Mouse (Mus musculus) inflammation-experienced regulatory T-cells, adult 16 weeks (primary cell): ENCODE results near the gene Olfr1126. TPM values are rescaled to one million over a fixed set of nuclear protein-coding genes. Genes with fewer than 3 reads are reported as not detected.

ENCODE experiments used
- polyA plus RNA-seq: library from polyadenylated mRNA; unstranded; fragments of 100-300 nt; shearing (Covaris generic); gene quantifications from one replicate; pipeline ENCODE4 v1.2.1, GENCODE M21; 2017

Olfr1126 gene
- not detected for polyA plus RNA-seq

DNA sequence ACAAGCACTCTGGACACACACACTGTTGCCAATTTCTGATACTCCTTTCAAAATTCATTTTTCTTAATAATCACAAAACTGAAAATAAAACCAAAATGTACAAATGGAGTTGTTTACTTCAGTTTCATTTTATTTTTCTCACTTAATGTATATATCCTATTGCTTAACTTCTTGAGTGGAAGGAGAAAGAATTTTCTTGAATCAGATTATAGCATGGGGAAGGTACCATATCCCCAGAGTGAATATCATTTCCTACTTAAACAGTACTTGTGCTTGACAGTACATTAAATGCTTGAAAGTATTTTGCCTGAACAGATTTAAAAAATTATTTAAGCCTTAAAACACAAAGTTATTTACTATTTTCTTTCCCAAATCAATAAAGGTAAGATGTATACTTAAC lies at the start of gene Olfr1126:
TSS of gene Olfr1126 (plus strand) at position 301 of the 400 bp plus-strand sequence.

DNA sequence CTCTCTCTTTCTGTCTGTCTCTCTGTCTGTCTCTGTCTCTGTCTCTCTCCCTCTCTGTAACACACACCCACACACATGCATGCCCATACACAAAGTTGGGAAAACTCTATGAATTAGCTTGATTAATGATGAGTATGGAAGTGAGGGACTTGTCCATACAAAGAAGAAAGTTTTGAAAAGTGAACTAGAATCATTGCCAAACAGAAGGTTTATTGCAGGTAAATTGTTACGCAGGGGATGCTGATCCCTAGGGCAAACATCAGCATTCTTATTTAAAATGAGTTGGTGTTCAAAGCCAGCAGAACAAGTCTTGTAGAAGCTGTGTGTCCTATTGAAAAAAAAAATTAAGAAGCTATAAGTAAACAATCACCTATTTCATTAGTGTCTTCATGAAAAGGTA lies 37.4 kb upstream of the Olfr1126 start, which contains the start of gene Olfr1123:
TSS of gene Olfr1123 (plus strand) at position 301 of the 400 bp plus-strand sequence.

DNA sequence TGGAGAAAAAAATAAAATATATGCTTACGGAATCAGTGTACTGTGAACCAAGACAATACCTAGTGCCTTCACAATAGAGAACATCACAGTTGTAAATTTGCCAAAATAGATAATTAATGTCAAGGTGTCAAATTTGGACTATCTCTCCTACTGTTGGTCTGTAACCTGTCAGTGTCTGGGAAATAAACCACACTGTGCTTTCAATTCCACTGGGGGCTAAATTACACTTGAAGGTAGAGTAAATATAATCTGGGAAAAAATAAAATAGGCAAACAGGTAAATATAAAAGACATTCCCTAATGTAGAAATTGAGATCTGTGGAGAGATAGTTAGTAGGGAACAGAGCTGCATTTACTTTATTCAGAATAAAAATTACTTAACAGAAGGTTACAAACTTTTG lies 23.8 kb upstream of the Olfr1126 start, which contains the start of gene Olfr1124:
TSS of gene Olfr1124 (plus strand) at position 301 of the 400 bp plus-strand sequence.

DNA sequence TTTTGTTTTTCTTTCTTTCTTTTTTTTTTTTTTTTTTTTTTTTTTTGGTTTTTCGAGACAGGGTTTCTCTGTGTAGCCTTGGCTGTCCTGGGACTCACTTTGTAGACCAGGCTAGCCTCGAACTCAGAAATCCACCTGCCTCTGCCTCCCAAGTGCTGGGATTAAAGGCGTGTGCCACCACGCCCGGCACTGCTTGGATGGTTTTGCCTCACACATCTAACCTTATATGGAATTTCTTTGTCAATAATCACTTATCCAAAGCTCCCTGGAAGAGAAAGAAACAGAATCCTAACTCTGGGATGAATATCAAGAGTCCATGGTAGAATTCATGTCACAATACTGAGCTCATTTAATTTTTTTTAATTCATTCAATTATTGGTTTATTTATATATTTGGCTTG lies 43.2 kb downstream of the Olfr1126 start, which contains the start of gene Pramel7:
TSS of gene Pramel7 (minus strand) at position 101 of the 400 bp plus-strand sequence.

DNA sequence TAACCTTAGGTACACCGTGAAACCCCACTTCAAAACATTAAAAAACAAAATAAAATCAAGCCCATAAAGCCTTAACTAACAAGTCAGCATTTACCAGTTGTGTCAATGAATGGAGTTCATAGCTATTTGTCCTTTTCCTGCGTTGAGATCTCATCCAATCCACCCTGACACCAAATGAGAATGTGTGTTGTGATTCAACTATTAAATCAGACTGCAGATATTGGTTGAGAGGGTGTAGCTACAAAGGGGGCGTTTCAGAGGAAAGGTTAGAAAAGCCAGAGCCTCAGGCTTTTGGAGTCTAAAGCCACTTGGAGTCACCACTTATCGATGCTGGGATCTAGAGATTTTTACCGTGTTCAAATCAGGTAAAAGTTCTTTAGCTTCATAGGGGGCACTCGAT lies 52.5 kb downstream of the Olfr1126 start, which contains the start of gene Pramel6:
TSS of gene Pramel6 (plus strand) at position 301 of the 400 bp plus-strand sequence.

Other genes with a start within 250 kb of the Olfr1126 start
- gene Olfr1113, start 245.0 kb upstream of the Olfr1126 start, polyA plus RNA-seq, result not detected
- gene Olfr1115, start 205.9 kb upstream of the Olfr1126 start, polyA plus RNA-seq, result not detected
- gene Olfr1116, start 186.4 kb upstream of the Olfr1126 start, polyA plus RNA-seq, result 0.02 TPM
- gene Olfr1118, start 146.4 kb upstream of the Olfr1126 start, polyA plus RNA-seq, result not detected
- gene Olfr1120, start 99.1 kb upstream of the Olfr1126 start, polyA plus RNA-seq, result not detected
- not detected for gene Olfr1121, start 84.1 kb upstream of the Olfr1126 start, polyA plus RNA-seq
- gene Olfr1122, start 68.1 kb upstream of the Olfr1126 start, polyA plus RNA-seq, result not detected
- gene Olfr1123, start 37.3 kb upstream of the Olfr1126 start, polyA plus RNA-seq, result not detected
- not detected for gene Olfr1124, start 23.7 kb upstream of the Olfr1126 start, polyA plus RNA-seq
- gene Pramel7, start 43.1 kb downstream of the Olfr1126 start, polyA plus RNA-seq, result not detected
- gene Pramel6, start 52.6 kb downstream of the Olfr1126 start, polyA plus RNA-seq, result not detected
- not detected for gene Olfr153, start 77.8 kb downstream of the Olfr1126 start, polyA plus RNA-seq
- gene Olfr1128, start 91.6 kb downstream of the Olfr1126 start, polyA plus RNA-seq, result not detected
- gene Olfr1129, start 119.9 kb downstream of the Olfr1126 start, polyA plus RNA-seq, result not detected
- gene Olfr1130, start 152.2 kb downstream of the Olfr1126 start, polyA plus RNA-seq, result not detected
- gene Olfr1131, start 173.1 kb downstream of the Olfr1126 start, polyA plus RNA-seq, result not detected
- gene Olfr1132, start 183.6 kb downstream of the Olfr1126 start, polyA plus RNA-seq, result not detected
- gene Olfr1133, start 193.4 kb downstream of the Olfr1126 start, polyA plus RNA-seq, result not detected
- not detected for gene Olfr1134, start 204.5 kb downstream of the Olfr1126 start, polyA plus RNA-seq
- gene Olfr1135, start 219.7 kb downstream of the Olfr1126 start, polyA plus RNA-seq, result not detected
- not detected for gene Olfr1136, start 240.0 kb downstream of the Olfr1126 start, polyA plus RNA-seq